Mouse (Mus musculus) ZHBTc4 (cell line): ENCODE data around the gene Rad51b.

Experiments used
- DNase-seq: peaks from one replicate; pipeline ENCODE4 v3.0.0-alpha.2; 2011; ENCODE audit warnings: low read depth, low spot score

The Rad51b gene

DNA sequence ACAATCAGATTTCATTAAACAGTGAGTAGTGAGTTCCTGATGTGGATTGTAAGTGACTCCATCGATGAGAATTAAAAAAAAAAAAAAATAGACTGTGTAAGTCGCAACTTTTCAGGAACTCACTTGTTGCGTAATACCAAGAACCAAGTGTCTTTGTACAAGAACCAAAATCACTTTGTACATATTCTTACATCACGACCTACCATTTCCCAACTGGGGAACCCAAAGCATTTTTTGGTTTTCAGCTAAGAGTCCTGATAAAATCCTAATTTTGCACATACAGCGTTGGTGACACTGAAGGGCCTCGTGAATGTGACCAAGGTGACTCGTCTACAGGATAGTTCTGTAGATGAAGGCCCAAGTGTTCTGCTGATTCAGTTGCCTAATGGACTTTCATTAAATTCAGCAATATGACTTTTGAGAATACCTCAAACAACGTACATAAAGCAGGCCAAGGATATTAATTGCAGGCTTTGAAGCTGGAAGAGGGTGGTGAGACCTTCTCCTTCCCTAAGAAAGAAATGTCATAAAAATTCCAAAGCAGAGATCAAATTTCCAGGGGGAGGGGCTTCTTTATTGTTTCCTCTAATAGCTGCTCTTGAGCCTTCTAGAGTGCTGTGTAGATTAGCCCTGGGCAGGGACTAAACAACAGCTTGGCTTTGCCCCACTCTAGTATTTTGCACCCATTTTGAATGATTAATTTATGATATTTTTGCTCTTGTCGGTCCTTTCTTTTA is 316.9 kb downstream of the Rad51b start:
- peak; percentile 60 for DNase-seq

DNA sequence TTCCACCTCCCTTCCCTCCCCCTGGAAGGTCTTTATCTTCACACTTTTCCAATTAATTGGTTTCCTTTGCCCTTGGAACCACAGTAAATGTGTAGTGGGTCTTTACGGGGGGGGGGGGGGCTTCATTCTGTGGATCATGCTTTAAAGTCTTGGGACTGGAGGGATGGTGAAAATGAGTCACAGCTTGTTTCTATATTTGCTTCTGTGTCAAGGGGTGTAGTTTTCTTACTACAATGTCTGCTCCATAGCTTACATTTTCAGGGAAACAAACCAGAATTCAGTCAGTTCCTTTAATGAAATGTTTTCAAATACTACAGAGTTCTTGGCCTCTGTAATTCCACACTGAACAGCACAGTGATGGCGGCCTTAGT is 317.5 kb downstream of the Rad51b start:
- DNase-seq = no peak

DNA sequence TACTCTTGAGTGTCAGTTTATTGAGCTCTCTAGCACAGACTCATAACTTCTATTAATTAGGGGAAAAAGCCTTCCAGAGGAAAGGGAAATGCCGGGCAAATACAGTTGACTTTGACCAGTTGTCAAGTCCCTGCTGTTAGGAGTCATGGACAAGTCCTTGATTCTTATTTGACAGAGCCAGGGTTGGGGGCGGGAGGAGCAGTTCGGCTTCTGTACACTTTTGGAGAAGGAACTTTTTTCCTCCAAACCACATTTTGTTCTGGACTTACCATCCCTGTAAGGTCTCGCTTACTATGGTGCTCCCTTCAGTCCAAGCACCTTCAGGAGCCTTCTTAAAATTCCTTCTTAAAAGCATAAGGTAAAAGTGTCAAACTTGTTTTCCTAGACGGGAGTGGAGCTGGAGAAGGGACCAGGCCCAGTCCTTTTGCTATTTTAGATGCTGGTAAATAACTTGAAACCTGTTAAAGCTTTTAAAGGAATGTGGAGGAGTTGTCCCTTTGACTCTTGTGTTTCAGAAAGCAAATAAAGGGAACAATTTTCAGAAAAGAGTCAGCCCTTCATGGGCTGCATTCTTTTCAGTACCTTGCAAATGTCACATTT is 318.7 kb downstream of the Rad51b start:
- no peak for DNase-seq

DNA sequence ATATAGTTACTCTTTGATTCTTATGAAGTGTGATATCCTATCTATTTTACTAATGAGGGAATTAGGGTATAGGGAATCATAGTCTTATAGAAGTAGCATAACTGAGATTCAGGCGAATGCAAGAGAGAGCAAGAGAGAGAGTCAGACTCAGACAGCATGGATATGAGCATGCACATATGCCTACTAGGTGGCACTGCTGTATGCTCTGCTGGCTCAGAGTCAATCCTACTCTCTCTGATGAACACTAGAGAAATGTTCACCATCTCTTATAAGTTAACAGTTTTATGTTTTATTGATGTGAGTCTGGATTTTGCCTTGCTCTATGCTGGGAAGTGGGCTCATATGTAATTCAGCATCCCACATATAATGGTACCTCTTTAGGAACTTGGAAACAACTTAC is 321.9 kb downstream of the Rad51b start:
- DNase-seq = no peak

DNA sequence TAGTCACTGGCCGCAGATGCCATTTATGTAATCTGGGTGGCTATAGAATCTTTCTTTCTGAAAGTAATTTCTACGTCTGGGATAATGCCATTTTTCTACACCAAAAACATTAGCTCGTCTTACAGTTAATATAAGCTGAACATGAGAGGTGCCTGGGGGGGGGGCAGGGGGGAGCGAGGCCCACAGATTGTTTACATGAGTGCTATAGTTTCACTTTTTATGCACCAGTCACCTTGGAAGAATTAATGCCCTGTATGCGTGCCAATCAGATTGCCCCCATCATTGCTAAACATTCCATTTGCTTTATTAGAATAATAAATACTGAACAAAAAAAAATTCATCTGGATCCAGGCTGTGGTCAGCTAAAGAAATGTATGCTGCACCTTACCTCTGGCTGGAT is 323.6 kb downstream of the Rad51b start:
- no peak for DNase-seq

DNA sequence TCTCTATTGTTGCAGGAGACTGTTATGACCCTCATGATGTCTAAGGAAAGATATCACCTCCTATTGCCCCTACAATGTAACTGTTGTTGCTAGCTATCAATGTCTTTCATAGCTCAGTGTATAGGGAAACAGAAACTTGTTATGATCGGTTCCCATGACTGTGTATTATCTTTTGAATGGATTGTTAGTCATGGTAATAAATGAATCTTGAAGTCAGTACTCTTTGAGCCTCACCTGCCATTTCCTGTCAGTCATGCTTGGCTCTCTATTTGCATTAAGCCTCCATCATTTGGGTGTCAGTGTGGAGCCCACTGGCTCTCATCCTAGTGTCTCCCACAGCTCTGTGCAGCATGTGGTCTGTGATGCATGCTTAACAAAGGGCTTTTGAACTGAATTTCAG is 326.2 kb downstream of the Rad51b start:
- DNase-seq = no peak

DNA sequence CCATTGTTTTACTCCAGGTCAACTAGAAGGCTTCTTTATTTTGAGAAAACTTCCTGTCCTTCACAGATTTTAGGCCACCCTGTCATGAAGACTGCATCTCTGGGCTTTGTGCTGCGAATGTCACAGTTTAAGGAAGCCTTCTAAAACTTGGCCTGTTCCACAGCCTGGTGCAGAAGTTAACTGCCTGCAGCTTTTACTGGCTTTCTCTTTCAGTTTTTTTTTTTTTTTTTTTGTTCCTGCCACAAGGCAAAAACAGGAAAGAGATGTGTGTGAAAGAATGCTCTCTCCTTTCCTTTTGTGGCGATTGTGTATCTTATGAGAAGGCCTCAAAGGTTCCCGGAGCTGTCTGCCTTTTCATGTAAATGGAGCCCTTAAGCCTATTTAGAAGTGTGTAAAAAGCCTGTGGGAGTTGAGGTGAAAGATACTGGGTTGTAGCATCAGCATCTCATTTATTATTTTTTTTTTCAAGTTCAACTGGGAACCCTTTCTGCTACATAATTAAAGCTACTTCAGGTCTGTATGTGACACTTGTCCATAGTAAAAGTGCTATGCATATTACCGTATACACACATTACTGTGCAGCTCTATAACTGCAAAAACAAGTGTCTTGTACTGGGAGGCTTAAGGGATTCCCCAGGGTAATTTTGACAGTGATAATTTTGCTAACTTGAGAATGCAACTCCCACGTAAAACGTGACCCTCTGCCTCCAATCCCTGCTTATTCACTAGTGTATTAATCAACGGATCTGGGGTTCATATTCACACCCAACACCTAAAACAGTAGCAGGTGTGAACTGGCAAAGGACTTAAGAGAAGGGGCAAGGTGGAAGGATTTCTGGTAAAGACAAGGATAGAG is 328.8 kb downstream of the Rad51b start:
- peak; percentile 32 for DNase-seq

DNA sequence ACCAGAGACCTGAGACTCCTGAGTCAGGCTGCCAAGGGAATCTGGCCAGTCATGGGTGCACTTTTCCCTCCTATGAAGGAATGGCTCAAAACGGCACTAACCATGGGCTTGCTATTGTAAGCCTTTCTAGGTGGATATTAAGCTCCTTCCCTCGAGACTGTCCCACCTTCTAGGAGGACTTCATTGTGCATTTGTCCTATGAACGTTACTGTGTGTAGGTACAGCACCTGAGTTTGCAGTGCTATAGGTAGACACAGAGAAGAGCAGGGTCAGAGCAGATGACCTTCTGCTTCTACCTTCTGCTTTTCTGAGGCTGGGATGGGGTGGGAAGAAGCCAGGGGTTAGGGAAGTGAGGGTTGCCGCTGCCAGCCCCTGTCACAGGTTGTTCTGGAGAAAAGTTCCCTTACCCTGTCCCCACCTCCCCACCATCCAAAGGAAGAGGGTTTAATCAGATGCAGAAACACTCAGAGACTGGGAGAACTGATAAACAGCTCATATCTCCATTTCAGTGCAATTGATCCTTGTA is 329.5 kb downstream of the Rad51b start:
- DNase-seq = no peak

DNA sequence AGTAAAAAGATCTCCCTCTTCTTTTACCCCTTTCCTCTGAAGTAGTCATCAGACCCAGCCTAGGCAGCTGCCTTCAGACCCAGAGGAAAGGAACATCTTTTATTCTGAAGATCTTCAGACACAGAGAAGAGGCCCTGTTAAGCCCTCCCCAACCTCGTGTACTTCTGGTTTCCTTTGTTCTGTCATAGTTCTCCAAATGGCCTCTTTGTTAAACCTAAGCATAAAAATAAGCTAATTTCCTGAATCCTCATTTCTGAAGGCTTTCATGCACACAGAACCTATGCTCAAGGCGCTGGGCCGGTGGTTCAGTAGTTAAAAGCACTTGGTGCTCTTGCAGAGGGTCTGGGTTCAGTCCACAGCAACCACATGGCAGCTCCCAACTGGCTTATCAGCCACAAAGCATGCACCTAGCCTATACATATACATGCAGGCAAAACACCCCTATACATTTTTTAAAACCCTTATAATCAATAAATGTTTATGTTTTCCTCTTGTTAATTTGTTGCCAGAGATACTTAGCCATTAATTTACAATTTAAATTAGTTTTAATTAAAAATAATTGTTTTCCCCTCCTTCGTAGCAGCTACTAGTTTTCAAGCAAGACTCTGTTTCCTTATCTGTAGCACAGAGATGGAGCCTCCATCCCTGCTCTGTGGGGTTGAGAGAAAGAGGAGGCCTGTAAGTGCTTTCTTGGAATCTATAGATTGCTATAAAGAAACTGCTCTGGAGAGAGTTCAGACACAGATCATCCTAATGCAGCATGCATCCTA is 330.5 kb downstream of the Rad51b start:
- DNase-seq = no peak

DNA sequence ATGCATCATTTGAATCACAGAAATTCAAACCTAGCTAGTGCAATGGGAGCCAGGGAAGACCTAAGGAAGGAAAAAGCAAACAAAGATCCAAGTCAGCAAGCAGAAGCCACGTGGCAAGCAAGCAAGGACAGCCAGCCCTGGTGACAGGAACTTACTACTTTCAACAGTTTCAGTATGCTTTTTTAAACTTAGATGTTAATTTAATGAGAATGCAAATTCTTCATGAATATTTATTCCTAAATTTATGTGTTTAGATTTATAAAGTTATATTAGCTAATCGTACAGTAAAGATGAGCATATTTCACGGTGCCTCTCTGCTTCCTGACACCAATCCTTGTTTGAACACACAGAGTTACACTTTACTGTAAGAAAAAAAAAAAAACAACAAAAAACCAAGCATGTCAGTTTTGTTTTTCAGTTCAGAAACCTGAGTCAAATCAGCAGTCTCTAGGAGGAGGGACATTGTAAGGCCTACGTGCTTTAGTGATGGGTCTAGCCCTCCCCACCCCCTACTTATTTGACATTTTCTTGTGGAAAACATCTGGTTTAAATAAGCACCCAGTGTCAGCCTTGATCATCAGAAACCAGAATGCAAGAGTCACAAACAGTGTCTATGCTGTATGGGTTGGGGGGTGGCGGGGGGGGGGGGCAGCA is 331.2 kb downstream of the Rad51b start:
- no peak for DNase-seq

DNA sequence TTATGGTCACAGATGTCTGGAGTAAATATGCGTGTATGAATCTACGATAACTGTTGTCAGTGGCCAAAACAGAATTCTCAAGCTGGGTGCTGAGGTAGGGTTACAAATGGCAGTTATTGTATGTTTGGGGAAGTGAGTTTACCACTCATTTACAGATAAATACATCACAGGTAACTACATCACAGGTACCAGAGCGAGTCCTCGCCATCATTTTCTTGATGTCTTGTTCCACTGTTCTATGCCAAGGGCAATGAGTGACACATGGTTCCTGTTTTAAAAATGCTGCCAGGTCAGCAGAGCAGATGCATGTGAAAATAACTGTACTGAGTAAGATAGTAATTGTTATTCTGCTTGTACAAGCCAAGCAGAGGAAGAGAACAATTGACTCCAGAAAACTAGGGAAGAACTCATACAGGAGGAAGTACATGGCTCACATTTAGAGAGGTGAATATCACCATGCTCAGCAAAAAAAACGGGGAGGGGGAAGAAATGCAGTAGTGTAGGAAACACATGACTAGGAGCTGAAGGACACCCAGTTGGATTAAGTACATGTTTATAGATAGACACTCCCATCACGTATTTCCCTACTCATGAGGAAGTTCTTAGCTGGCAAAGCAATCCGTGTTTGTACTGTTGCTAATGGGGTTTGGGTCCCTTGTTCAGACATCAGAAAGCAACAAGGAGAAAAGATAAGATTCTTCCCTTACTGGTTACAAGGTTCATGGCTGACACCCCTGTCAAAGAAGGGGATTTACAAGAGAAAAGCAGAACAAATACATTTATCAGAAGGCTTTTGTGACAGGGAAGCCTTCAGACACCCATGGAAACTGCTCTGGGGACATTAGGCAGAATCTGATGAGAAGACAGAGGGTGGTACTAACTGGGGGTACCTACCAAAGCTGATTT is 333.1 kb downstream of the Rad51b start:
- DNase-seq = no peak

DNA sequence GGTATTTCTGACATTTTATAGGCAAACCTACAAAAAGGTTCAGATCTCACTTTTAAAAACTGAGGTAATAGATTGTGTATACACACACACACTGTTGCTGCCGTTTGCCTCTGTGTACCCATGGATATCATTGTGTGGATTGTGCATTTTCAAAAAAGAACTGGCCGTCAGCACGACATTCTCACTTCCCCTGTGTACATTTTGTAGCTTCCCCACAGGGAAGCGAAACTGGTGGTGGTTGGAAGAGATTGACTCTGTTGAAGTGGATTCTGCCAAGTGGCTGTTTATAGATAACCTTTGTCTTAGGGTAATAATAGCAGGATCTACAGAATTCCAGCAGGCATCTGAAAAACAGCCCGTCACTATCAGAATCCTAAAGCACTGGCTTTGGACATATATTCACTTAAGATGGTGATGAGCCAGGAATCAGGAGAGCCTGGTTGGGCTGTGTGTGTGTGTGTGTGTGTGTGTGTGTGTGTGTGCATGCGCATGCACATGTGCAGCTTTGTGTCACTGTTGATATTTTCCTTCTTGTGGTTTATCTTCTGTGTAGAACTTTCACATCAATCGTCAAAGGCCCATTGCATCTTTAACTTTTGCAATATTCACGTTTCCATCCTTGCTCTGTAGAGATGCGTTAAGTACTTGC is 336.5 kb downstream of the Rad51b start:
- no peak for DNase-seq

DNA sequence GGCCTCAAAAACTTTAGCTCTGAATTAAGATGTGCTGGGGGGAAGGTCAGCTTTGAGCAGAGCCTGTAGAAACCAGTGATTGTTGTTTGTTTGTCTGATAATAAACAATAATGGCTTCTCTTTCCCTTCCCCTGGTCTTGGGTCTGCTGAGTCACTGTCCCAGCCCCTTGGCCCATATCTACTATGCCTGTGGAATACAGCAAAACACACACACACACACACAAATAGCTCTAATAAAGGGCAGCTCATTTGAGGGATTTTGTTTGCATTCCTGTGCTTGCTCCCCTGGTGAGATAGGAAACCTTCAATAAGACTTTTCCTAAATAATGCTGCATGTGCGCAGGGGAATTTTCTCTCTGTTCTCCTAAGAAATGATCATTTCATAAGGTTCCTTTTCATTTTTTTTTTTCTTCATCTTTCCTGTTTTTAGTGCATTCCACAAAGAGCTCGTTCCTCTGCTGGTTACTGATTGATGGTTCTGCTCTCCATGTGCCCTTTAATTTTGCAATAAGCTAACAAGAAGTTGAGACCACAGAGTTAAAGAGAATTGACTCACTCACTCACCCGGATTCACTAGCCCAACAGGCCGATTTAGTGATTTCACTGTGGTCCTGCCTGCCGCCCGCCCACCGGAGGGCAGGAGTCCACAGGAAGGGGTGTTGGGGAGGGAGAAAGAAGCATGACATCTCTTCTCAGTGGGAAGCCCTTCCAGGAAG is 344.6 kb downstream of the Rad51b start:
- no peak for DNase-seq

DNA sequence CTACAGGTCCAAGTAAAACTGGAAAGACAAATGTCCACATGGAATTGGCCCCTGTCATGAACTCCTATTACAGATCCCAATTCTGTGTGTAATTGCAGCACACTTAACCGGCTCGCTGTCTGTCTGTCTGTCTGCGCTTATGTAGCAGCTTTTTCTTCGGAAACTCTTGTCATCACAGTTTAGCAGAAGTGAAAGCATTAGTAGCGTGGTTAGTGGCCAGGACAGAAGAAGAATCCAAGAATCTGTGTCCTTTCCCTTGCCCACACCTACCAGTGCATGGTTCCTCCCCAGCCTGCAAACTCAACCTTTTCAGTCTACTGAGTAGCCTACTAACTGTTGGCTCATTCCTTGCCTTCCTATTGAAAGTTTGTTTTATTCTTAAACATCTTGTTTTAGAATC is 345.6 kb downstream of the Rad51b start:
- no peak for DNase-seq

DNA sequence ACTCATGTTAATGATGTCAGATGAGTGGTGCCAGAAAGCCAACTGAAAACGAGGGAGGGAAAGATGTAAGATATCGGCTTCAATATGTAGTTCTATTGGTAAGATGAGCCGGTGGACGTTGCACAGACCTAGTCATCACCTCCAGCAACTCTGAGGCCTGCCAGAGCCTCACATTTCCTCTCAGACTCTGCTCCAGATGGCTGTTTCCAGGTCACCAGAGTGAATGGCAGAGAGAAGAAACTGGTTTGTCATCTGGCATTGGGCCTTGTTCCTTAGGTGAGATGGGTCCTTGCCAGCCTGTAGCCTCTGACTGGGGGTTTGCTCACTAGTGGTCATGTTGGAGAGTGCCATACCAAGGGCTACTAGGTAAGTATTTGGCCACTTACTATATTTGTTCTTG is 348.6 kb downstream of the Rad51b start:
- DNase-seq = no peak

DNA sequence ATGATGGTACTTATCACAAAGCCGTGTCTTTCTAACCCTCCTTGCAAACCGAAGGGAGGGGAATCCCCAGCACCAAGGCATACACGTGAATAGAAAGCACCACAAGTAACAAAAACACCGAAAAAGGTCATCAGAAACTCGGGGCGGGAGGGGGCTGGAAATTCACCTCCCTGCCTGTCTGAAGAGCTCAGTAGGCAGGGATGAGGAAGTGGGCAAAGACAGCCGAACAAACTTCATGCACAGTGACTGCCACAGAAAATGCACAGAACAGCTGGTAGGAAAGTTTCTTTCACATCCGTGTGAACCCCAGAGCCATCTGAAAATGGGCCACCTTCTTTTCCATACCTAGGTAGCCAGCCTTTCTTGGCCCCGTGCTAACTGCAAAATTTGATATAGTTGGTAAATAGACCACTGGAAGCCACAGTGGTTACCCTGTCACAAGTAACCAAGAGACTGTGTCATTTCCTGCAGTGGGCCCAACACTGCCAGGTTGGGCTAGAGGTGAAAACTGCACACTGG is 349.6 kb downstream of the Rad51b start:
- DNase-seq = no peak

DNA sequence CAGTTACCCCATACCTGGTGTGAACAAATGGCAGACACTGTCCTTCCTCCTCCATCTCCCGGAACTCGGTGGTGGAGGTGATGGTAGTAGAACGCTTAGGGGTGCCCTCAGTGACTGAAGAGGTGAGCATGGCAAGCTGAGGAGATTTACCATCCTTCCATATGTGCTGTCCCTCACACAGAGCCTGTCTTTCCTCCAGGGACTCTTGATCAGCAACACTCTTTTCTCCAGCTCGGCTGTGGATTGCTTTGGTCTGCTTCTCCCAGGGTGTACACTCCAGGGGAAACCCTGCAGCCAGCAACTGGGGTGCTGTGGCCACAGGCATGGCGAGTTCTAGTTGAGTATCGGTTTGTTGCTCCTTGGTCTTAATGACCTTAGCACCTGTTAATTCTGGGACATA is 350.3 kb downstream of the Rad51b start:
- DNase-seq = no peak

DNA sequence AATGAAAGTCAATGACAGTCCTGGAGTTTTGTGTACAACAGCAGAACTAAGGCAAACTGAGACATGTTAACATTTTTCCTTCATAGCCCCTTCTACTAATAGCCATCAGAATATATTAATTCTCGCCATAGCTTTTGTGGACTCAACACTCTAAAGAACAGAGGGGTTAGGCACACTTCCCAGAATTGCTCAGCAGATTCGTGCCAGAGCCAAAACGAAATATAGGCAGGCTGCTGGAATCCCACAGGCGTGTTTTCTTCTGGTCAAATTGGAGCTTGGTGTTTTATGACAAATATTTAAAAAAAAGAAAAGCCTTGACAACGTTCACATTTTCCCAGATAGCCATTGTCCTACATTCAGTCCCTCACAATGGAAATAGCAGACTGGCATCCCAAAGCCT is 350.9 kb downstream of the Rad51b start:
- DNase-seq = no peak
